Mouse (Mus musculus): ENCODE results near the gene Npr1. TPM values are rescaled to one million over a fixed set of nuclear protein-coding genes. Genes with fewer than 3 reads are reported as not detected.
A peak's percentile ranks its signal among the peaks of the same experiment; 100 is the strongest.

Gene Npr1
- total RNA-seq (2021), result 1 to 10 TPM; 3.4 to 4.3 TPM

GRCm38 (mm10) chr3:90465686-90466310, at the start of gene Npr1:
Gene Npr1 (minus strand): TSS chr3:90465866.
- DNase-seq (ENCODE audit: extremely low spot score in 1 of 2, low spot score in 2 of 2), result peak in 1 of 2 experiments; percentile 73
- intact Hi-C loops (cut with DNase I), result loop anchor here (2.0 to 5.0 kb wide), 2 partner anchors 33 to 53 kb away; partner anchors contain the start of gene Ints3

- intact Hi-C loops (cut with DNase I), result no loop called here
- peak in 1 of 2 experiments; percentile 64 for DNase-seq (ENCODE audit: extremely low spot score in 1 of 2, low spot score in 2 of 2)
These were observed 49.6 kb upstream of the Npr1 start for GRCm38 (mm10) chr3:90515242-90515641.

- intact Hi-C loops (cut with DNase I), result no loop called here
- DNase-seq (ENCODE audit: extremely low spot score in 1 of 2, low spot score in 2 of 2), result peak in 1 of 2 experiments; percentile 79
These were observed 49.0 kb upstream of the Npr1 start for GRCm38 (mm10) chr3:90514691-90515090.

GRCm38 (mm10) chr3:90513796-90514590, 48.3 kb upstream of the Npr1 start, which contains the start of the genes S100a1 and S100a13:
Gene S100a1 (minus strand): TSS chr3:90514392.
Gene S100a13 (plus strand): TSS chr3:90514435.
- intact Hi-C loops (cut with DNase I), result no loop called here
- peak in 1 of 2 experiments; percentile 79 for DNase-seq (ENCODE audit: extremely low spot score in 1 of 2, low spot score in 2 of 2)

- DNase-seq (ENCODE audit: extremely low spot score in 1 of 2, low spot score in 2 of 2), result no peak
- intact Hi-C loops (cut with DNase I), result no loop called here
These were observed 47.4 kb upstream of the Npr1 start for GRCm38 (mm10) chr3:90512948-90513642.

- no peak for DNase-seq (ENCODE audit: extremely low spot score in 1 of 2, low spot score in 2 of 2)
- intact Hi-C loops (cut with DNase I), result no loop called here
These were observed 46.6 kb upstream of the Npr1 start for GRCm38 (mm10) chr3:90512276-90512675.

GRCm38 (mm10) chr3:90509747-90510123, 44.1 kb upstream of the Npr1 start:
- intact Hi-C loops (cut with DNase I), result loop anchor here (5.0 kb wide), 2 partner anchors 143 to 198 kb away; partner anchors contain the start of gene S100a7a
- no peak for DNase-seq (ENCODE audit: extremely low spot score in 1 of 2, low spot score in 2 of 2)

GRCm38 (mm10) chr3:90508950-90509746, 43.5 kb upstream of the Npr1 start, which contains the start of gene Chtop:
Gene Chtop (minus strand): TSS chr3:90509498.
- intact Hi-C loops (cut with DNase I), result loop anchor here (5.0 kb wide), 2 partner anchors 143 to 198 kb away; partner anchors contain the start of gene S100a7a
- DNase-seq (ENCODE audit: extremely low spot score in 1 of 2, low spot score in 2 of 2), result peak; percentile 99 to 100

- intact Hi-C loops (cut with DNase I), result loop anchor here (5.0 kb wide), 2 partner anchors 144 to 199 kb away; partner anchors contain the start of gene S100a7a
- no peak for DNase-seq (ENCODE audit: extremely low spot score in 1 of 2, low spot score in 2 of 2)
These were observed 42.8 kb upstream of the Npr1 start for GRCm38 (mm10) chr3:90508287-90508949.

GRCm38 (mm10) chr3:90506362-90506761, 40.7 kb upstream of the Npr1 start:
- intact Hi-C loops (cut with DNase I), result loop anchor here (5.0 kb wide), 2 partner anchors 146 to 201 kb away; partner anchors contain the start of gene S100a7a
- no peak for DNase-seq (ENCODE audit: extremely low spot score in 1 of 2, low spot score in 2 of 2)

GRCm38 (mm10) chr3:90505216-90505615, 39.5 kb upstream of the Npr1 start:
- intact Hi-C loops (cut with DNase I), result loop anchor here (5.0 kb wide), 2 partner anchors 147 to 202 kb away; partner anchors contain the start of gene S100a7a
- no peak for DNase-seq (ENCODE audit: extremely low spot score in 1 of 2, low spot score in 2 of 2)

GRCm38 (mm10) chr3:90503444-90503843, 37.8 kb upstream of the Npr1 start:
- intact Hi-C loops (cut with DNase I), result no loop called here
- no peak for DNase-seq (ENCODE audit: extremely low spot score in 1 of 2, low spot score in 2 of 2)

- intact Hi-C loops (cut with DNase I), result no loop called here
- no peak for DNase-seq (ENCODE audit: extremely low spot score in 1 of 2, low spot score in 2 of 2)
These were observed 31.9 kb upstream of the Npr1 start for GRCm38 (mm10) chr3:90497597-90497996.

GRCm38 (mm10) chr3:90495850-90496525, 30.3 kb upstream of the Npr1 start:
- DNase-seq (ENCODE audit: extremely low spot score in 1 of 2, low spot score in 2 of 2), result no peak
- intact Hi-C loops (cut with DNase I), result no loop called here

- intact Hi-C loops (cut with DNase I), result loop anchor here (5.0 kb wide), 1 partner anchor 213 kb away; no protein-coding TSS in a partner anchor
- no peak for DNase-seq (ENCODE audit: extremely low spot score in 1 of 2, low spot score in 2 of 2)
These were observed 28.3 kb upstream of the Npr1 start for GRCm38 (mm10) chr3:90493831-90494540.

GRCm38 (mm10) chr3:90491350-90491749, 25.7 kb upstream of the Npr1 start:
- intact Hi-C loops (cut with DNase I), result loop anchor here (2.0 to 5.0 kb wide), 2 partner anchors 161 to 216 kb away; no protein-coding TSS in a partner anchor
- DNase-seq (ENCODE audit: extremely low spot score in 1 of 2, low spot score in 2 of 2), result peak; percentile 38 to 41

Data from left cerebral cortex, postnatal 10 days (tissue).